In the genomic region with DNA sequence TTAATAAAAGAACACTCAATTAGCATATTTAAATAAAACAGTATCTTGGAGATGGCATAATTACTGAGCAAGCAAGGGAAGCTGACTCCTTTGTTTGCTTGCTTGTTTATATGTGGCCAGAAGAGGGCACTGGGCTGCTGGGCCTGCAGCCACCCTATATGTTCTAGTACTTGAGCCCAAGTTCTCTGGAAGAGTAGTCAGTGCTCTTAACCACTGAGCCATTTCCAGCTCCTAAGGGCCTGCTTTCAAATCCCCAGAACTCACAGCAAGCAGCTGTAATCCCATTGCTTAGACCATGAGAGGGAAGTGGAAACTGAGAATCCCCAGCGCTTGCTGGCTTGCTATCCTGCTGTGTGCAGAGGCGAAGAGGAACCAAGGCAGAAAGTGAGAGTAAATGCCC, we compare ENCODE assay signal across 9 mouse cellular contexts. TPM values are rescaled to one million over a fixed set of nuclear protein-coding genes. Genes with fewer than 3 reads are reported as not detected.
DNase-seq lines count a peak whose midpoint lies in the region; ATAC-seq and TF ChIP-seq lines count a peak whose summit lies in the region.
"Had no signal": no experiment of that assay in that cellular context is flagged by ENCODE, and none has a peak within 500 bp of the region (broad histone marks: within the 10 kb centered on the region; RNA-seq: fewer than 3 reads in every experiment).

No protein-coding gene starts in this region.

- intact Hi-C loops in heart, adult 2 months (cut with DNase I): no loop called here

- no peak overlapping the region for H3K4me2 ChIP-seq in heart, embryonic 12.5 days
- H3K4me2 ChIP-seq in midbrain, postnatal 0 days (ENCODE audit: low read depth, low read length, poor library complexity, severe bottlenecking): no peak overlapping the region
- H3K4me2 ChIP-seq in midbrain, embryonic 16.5 days (ENCODE audit: low read length): no peak overlapping the region
- no peak overlapping the region for H3K4me2 ChIP-seq in stomach, postnatal 0 days (replicated peaks; ENCODE audit: low read depth)

- peaks cover 3% of the 10 kb centered on the region; the same call in 1 of the 2 replicates for H3K27me3 ChIP-seq in heart, adult 2 months (ENCODE audit: control insufficient read depth, insufficient read depth, low read length)
- peaks cover 7% of the 10 kb centered on the region; the same call in 1 of the 2 replicates for H3K27me3 ChIP-seq in heart, embryonic 12.5 days (replicated peaks)
- H3K27me3 ChIP-seq in midbrain, postnatal 0 days (ENCODE audit: insufficient read depth, low read length): no peaks in the 10 kb centered on the region
- H3K27me3 ChIP-seq in midbrain, embryonic 16.5 days (ENCODE audit: control insufficient read depth, insufficient read depth, low read depth, low read length): 0 out of 2 replicates have a peak, but pooled peaks cover 2% of the 10 kb centered on the region
- no peaks in the 10 kb centered on the region for H3K27me3 ChIP-seq in stomach, postnatal 0 days (ENCODE audit: control insufficient read depth, insufficient read depth, low read length)

- TF ChIP-seq CTCF in heart, adult 2 months (IDR thresholded peaks at IDR 0.05): peak; percentile 63
- TF ChIP-seq CTCF in midbrain, postnatal 0 days (IDR thresholded peaks at IDR 0.05): peak; percentile 71
- peak; percentile 44; the same call in 1 of the 2 replicates for TF ChIP-seq CTCF in cortical plate, adult 2 months (IDR thresholded peaks at IDR 0.05; ENCODE audit: extremely low read depth, insufficient read depth, low read length)
- peak; percentile 74 for TF ChIP-seq CTCF in stomach, postnatal 0 days (IDR thresholded peaks at IDR 0.05; ENCODE audit: low read depth)

- no peaks in the 10 kb centered on the region for H3K79me2 ChIP-seq in heart, adult 2 months (replicated peaks; ENCODE audit: control insufficient read depth, insufficient read depth, low read length)

- H3K27ac ChIP-seq in heart, adult 2 months: no peak overlapping the region
- no peak overlapping the region for H3K27ac ChIP-seq in heart, embryonic 12.5 days (ENCODE audit: poor library complexity, severe bottlenecking)
- H3K27ac ChIP-seq in midbrain, postnatal 0 days (ENCODE audit: low read depth, low read length): no peak overlapping the region
- H3K27ac ChIP-seq in midbrain, embryonic 16.5 days (ENCODE audit: low read length): no peak overlapping the region
- H3K27ac ChIP-seq in cortical plate, adult 2 months (ENCODE audit: insufficient read depth, low read length): no peak overlapping the region
- no peak overlapping the region for H3K27ac ChIP-seq in stomach, postnatal 0 days (replicated peaks)

- H3K9me3 ChIP-seq in heart, embryonic 12.5 days (replicated peaks): no peaks in the 10 kb centered on the region
- no peaks in the 10 kb centered on the region for H3K9me3 ChIP-seq in midbrain, postnatal 0 days (ENCODE audit: low read length)
- no peaks in the 10 kb centered on the region for H3K9me3 ChIP-seq in midbrain, embryonic 16.5 days (replicated peaks; ENCODE audit: control insufficient read depth, low read length, poor library complexity, severe bottlenecking)
- no peaks in the 10 kb centered on the region for H3K9me3 ChIP-seq in stomach, postnatal 0 days (ENCODE audit: control insufficient read depth, low read length)

- no peak overlapping the region for H3K4me3 ChIP-seq in heart, adult 2 months
- no peak overlapping the region for H3K4me3 ChIP-seq in heart, embryonic 12.5 days
- no peak overlapping the region for H3K4me3 ChIP-seq in midbrain, postnatal 0 days (ENCODE audit: low read depth, low read length)
- H3K4me3 ChIP-seq in midbrain, embryonic 16.5 days (ENCODE audit: low read depth, low read length): no peak overlapping the region
- no peak overlapping the region for H3K4me3 ChIP-seq in cortical plate, adult 2 months (ENCODE audit: insufficient read depth, low read length)
- no peak overlapping the region for H3K4me3 ChIP-seq in stomach, postnatal 0 days (ENCODE audit: low read depth, low read length)

- peak in 1 of 2 experiments; percentile 9 for DNase-seq in heart, adult 2 months
- peak; percentile 24 for DNase-seq in midbrain, postnatal 0 days (ENCODE audit: low spot score)
- DNase-seq in stomach, postnatal 0 days (ENCODE audit: low spot score): no peak
- no peak for DNase-seq in ovary, adult 18-20 months (ENCODE audit: low spot score)
- DNase-seq: cerebellum, postnatal 25 days had no signal

- TF ChIP-seq EP300 in heart, adult 2 months (IDR thresholded peaks at IDR 0.05; ENCODE audit: insufficient read depth, low read depth, low read length): no peak
- TF ChIP-seq EP300 in stomach, postnatal 0 days (optimal IDR thresholded peaks at IDR 0.05): no peak

- ATAC-seq in heart, embryonic 12.5 days (ENCODE audit: insufficient number of reproducible peaks, low FRiP score): no peak
- no peak for ATAC-seq in midbrain, postnatal 0 days (ENCODE audit: low FRiP score)
- ATAC-seq in midbrain, embryonic 16.5 days: no peak
- no peak for ATAC-seq in stomach, postnatal 0 days (ENCODE audit: low FRiP score, low TSS enrichment)
- ATAC-seq in activated CD4-positive, CD25-positive, alpha-beta regulatory T cell, adult 4 months: no peak

- no peak overlapping the region for H3K9ac ChIP-seq in heart, adult 2 months (ENCODE audit: low read depth, low read length)
- H3K9ac ChIP-seq in heart, embryonic 12.5 days: no peak overlapping the region
- no peak overlapping the region for H3K9ac ChIP-seq in midbrain, postnatal 0 days (replicated peaks; ENCODE audit: low read length, poor library complexity, severe bottlenecking)
- no peak overlapping the region for H3K9ac ChIP-seq in midbrain, embryonic 16.5 days (ENCODE audit: low read depth, low read length)
- no peak overlapping the region for H3K9ac ChIP-seq in stomach, postnatal 0 days (ENCODE audit: low read length)

- no peaks in the 10 kb centered on the region for H3K4me1 ChIP-seq in heart, adult 2 months (ENCODE audit: control insufficient read depth, insufficient read depth, low read length)
- H3K4me1 ChIP-seq in heart, embryonic 12.5 days (replicated peaks): peaks cover 13% of the 10 kb centered on the region
- H3K4me1 ChIP-seq in midbrain, postnatal 0 days (ENCODE audit: insufficient read depth, low read length): peaks cover 3% of the 10 kb centered on the region; the same call in 1 of the 2 replicates
- H3K4me1 ChIP-seq in midbrain, embryonic 16.5 days (ENCODE audit: control insufficient read depth, insufficient read depth, low read length): 0 out of 2 replicates have a peak, but pooled peaks cover 5% of the 10 kb centered on the region
- H3K4me1 ChIP-seq in cortical plate, adult 2 months (ENCODE audit: control insufficient read depth, insufficient read depth, low read length): no peaks in the 10 kb centered on the region
- H3K4me1 ChIP-seq in stomach, postnatal 0 days (replicated peaks; ENCODE audit: control insufficient read depth, insufficient read depth): no peaks in the 10 kb centered on the region

- no peaks in the 10 kb centered on the region for H3K36me3 ChIP-seq in heart, adult 2 months (ENCODE audit: control insufficient read depth, insufficient read depth, low read length)
- H3K36me3 ChIP-seq in heart, embryonic 12.5 days: no peaks in the 10 kb centered on the region
- no peaks in the 10 kb centered on the region for H3K36me3 ChIP-seq in midbrain, postnatal 0 days (ENCODE audit: insufficient read depth, low read length)
- H3K36me3 ChIP-seq in midbrain, embryonic 16.5 days (ENCODE audit: control insufficient read depth, insufficient read depth, low read length): no peaks in the 10 kb centered on the region
- H3K36me3 ChIP-seq in stomach, postnatal 0 days (ENCODE audit: control insufficient read depth, insufficient read depth, low read length): no peaks in the 10 kb centered on the region

- WGBS in heart, adult 2 months: 93% methylated on average over 2 of the region's 2 CpGs
- 49% methylated on average over 2 of the region's 2 CpGs for WGBS in heart, embryonic 12.5 days
- WGBS in midbrain, postnatal 0 days: 32% methylated on average over 2 of the region's 2 CpGs
- WGBS in midbrain, embryonic 16.5 days: 37% methylated on average over 2 of the region's 2 CpGs
- 72% methylated on average over 2 of the region's 2 CpGs for WGBS in stomach, postnatal 0 days

- no peak for TF ChIP-seq POLR2A in heart, adult 2 months (IDR thresholded peaks at IDR 0.05; ENCODE audit: insufficient read depth, low read depth, low read length)
- no peak for TF ChIP-seq POLR2A in cortical plate, adult 2 months (IDR thresholded peaks at IDR 0.05; ENCODE audit: extremely low read depth, insufficient read depth, low read length)

RNA-seq across cellular contexts. Expression of a gene that starts 3.7 kb away (rescaled TPM):
- total RNA-seq in heart, adult 2 months (2021): under 1 TPM; 0.08 to 0.18 TPM
- polyA plus RNA-seq in heart, adult 2 months (2012; rRNA removed): under 0.01 and 0.06 TPM in 2 replicates
- 0.14 and 0.24 TPM in 2 replicates for polyA plus RNA-seq in heart, embryonic 12.5 days (2016; fragmentation: Nextera tagmentation; extraction: Ambion mirVana)
- total RNA-seq in midbrain, postnatal 0 days (2014; rRNA removed): 7.0 and 7.2 TPM in 2 replicates
- polyA plus RNA-seq in midbrain, postnatal 0 days (2015; fragmentation: Nextera tagmentation; extraction: Ambion mirVana): 13.6 and 15.2 TPM in 2 replicates
- polyA plus RNA-seq in midbrain, embryonic 16.5 days (2015; fragmentation: Nextera tagmentation; extraction: Ambion mirVana): 11.3 and 14.4 TPM in 2 replicates
- 7.2 and 7.7 TPM in 2 replicates for polyA plus RNA-seq in cortical plate, adult 2 months (2012; rRNA removed)
- polyA plus RNA-seq in stomach, postnatal 0 days (2015; fragmentation: Nextera tagmentation; extraction: Ambion mirVana): 0.10 and 0.11 TPM in 2 replicates
- polyA plus RNA-seq in activated CD4-positive, CD25-positive, alpha-beta regulatory T cell, adult 4 months (2017; shearing (Covaris generic)): under 1 TPM; 0.03 to 0.05 TPM

RNA-seq across cellular contexts. Expression of a gene that starts 5.9 kb away (rescaled TPM):
- 1 to 10 TPM; 1.4 TPM for total RNA-seq in heart, adult 2 months (2021)
- polyA plus RNA-seq in heart, adult 2 months (2012; rRNA removed): 2.2 and 3.6 TPM in 2 replicates
- 0.71 and 0.95 TPM in 2 replicates for polyA plus RNA-seq in heart, embryonic 12.5 days (2016; fragmentation: Nextera tagmentation; extraction: Ambion mirVana)
- total RNA-seq in midbrain, postnatal 0 days (2014; rRNA removed): 0.80 and 2.2 TPM in 2 replicates
- 0.79 and 1.1 TPM in 2 replicates for polyA plus RNA-seq in midbrain, postnatal 0 days (2015; fragmentation: Nextera tagmentation; extraction: Ambion mirVana)
- 0.83 and 1.0 TPM in 2 replicates for polyA plus RNA-seq in midbrain, embryonic 16.5 days (2015; fragmentation: Nextera tagmentation; extraction: Ambion mirVana)
- 1.5 and 1.6 TPM in 2 replicates for polyA plus RNA-seq in cortical plate, adult 2 months (2012; rRNA removed)
- 0.15 and 0.35 TPM in 2 replicates for polyA plus RNA-seq in stomach, postnatal 0 days (2015; fragmentation: Nextera tagmentation; extraction: Ambion mirVana)
- 1 to 10 TPM in 1 of 2 experiments, under 1 TPM in 1; 0.95 to 1.1 TPM for polyA plus RNA-seq in activated CD4-positive, CD25-positive, alpha-beta regulatory T cell, adult 4 months (2017; shearing (Covaris generic))

RNA-seq across cellular contexts. Expression of a gene that starts 27.3 kb away (rescaled TPM):
- total RNA-seq in heart, adult 2 months (2021): 10 to 100 TPM; 10.4 to 12.7 TPM
- 16.3 and 18.0 TPM in 2 replicates for polyA plus RNA-seq in heart, adult 2 months (2012; rRNA removed)
- polyA plus RNA-seq in heart, embryonic 12.5 days (2016; fragmentation: Nextera tagmentation; extraction: Ambion mirVana): 13.5 TPM in 2 replicates
- 27.5 and 32.9 TPM in 2 replicates for total RNA-seq in midbrain, postnatal 0 days (2014; rRNA removed)
- polyA plus RNA-seq in midbrain, postnatal 0 days (2015; fragmentation: Nextera tagmentation; extraction: Ambion mirVana): 37.9 and 38.0 TPM in 2 replicates
- 23.7 and 28.3 TPM in 2 replicates for polyA plus RNA-seq in midbrain, embryonic 16.5 days (2015; fragmentation: Nextera tagmentation; extraction: Ambion mirVana)
- polyA plus RNA-seq in cortical plate, adult 2 months (2012; rRNA removed): 62.3 and 66.1 TPM in 2 replicates
- polyA plus RNA-seq in stomach, postnatal 0 days (2015; fragmentation: Nextera tagmentation; extraction: Ambion mirVana): 32.8 and 38.8 TPM in 2 replicates
- polyA plus RNA-seq in activated CD4-positive, CD25-positive, alpha-beta regulatory T cell, adult 4 months (2017; shearing (Covaris generic)): 10 to 100 TPM; 11.4 to 16.3 TPM

RNA-seq across cellular contexts. Expression of a gene that starts 41.3 kb away (rescaled TPM):
- under 1 TPM; 0.18 to 0.29 TPM for total RNA-seq in heart, adult 2 months (2021)
- 0.35 and 0.43 TPM in 2 replicates for polyA plus RNA-seq in heart, adult 2 months (2012; rRNA removed)
- polyA plus RNA-seq in heart, embryonic 12.5 days (2016; fragmentation: Nextera tagmentation; extraction: Ambion mirVana): 0.21 and 0.41 TPM in 2 replicates
- 0.49 and 1.3 TPM in 2 replicates for total RNA-seq in midbrain, postnatal 0 days (2014; rRNA removed)
- 0.35 and 0.69 TPM in 2 replicates for polyA plus RNA-seq in midbrain, postnatal 0 days (2015; fragmentation: Nextera tagmentation; extraction: Ambion mirVana)
- polyA plus RNA-seq in midbrain, embryonic 16.5 days (2015; fragmentation: Nextera tagmentation; extraction: Ambion mirVana): 0.54 and 1.1 TPM in 2 replicates
- polyA plus RNA-seq in cortical plate, adult 2 months (2012; rRNA removed): 0.52 and 0.72 TPM in 2 replicates
- polyA plus RNA-seq in stomach, postnatal 0 days (2015; fragmentation: Nextera tagmentation; extraction: Ambion mirVana): 0.29 and 0.46 TPM in 2 replicates
- not detected for polyA plus RNA-seq in activated CD4-positive, CD25-positive, alpha-beta regulatory T cell, adult 4 months (2017; shearing (Covaris generic))

RNA-seq across cellular contexts. Expression of a gene that starts 41.5 kb away (rescaled TPM):
- 1 to 10 TPM in 1 of 2 experiments, under 1 TPM in 1; 0.52 to 1.0 TPM for total RNA-seq in heart, adult 2 months (2021)
- polyA plus RNA-seq in heart, adult 2 months (2012; rRNA removed): 1.2 and 1.6 TPM in 2 replicates
- 1.6 and 2.1 TPM in 2 replicates for polyA plus RNA-seq in heart, embryonic 12.5 days (2016; fragmentation: Nextera tagmentation; extraction: Ambion mirVana)
- 33.3 and 35.0 TPM in 2 replicates for total RNA-seq in midbrain, postnatal 0 days (2014; rRNA removed)
- polyA plus RNA-seq in midbrain, postnatal 0 days (2015; fragmentation: Nextera tagmentation; extraction: Ambion mirVana): 10.4 and 13.1 TPM in 2 replicates
- 10.7 TPM in 2 replicates for polyA plus RNA-seq in midbrain, embryonic 16.5 days (2015; fragmentation: Nextera tagmentation; extraction: Ambion mirVana)
- polyA plus RNA-seq in cortical plate, adult 2 months (2012; rRNA removed): 39.6 and 40.7 TPM in 2 replicates
- polyA plus RNA-seq in stomach, postnatal 0 days (2015; fragmentation: Nextera tagmentation; extraction: Ambion mirVana): 0.95 and 1.0 TPM in 2 replicates
- under 1 TPM in 1 of 2 experiments, not detected in 1; 0.78 TPM for polyA plus RNA-seq in activated CD4-positive, CD25-positive, alpha-beta regulatory T cell, adult 4 months (2017; shearing (Covaris generic))
